ENCODE assay signal across 7 mouse cellular contexts in the genomic region with DNA sequence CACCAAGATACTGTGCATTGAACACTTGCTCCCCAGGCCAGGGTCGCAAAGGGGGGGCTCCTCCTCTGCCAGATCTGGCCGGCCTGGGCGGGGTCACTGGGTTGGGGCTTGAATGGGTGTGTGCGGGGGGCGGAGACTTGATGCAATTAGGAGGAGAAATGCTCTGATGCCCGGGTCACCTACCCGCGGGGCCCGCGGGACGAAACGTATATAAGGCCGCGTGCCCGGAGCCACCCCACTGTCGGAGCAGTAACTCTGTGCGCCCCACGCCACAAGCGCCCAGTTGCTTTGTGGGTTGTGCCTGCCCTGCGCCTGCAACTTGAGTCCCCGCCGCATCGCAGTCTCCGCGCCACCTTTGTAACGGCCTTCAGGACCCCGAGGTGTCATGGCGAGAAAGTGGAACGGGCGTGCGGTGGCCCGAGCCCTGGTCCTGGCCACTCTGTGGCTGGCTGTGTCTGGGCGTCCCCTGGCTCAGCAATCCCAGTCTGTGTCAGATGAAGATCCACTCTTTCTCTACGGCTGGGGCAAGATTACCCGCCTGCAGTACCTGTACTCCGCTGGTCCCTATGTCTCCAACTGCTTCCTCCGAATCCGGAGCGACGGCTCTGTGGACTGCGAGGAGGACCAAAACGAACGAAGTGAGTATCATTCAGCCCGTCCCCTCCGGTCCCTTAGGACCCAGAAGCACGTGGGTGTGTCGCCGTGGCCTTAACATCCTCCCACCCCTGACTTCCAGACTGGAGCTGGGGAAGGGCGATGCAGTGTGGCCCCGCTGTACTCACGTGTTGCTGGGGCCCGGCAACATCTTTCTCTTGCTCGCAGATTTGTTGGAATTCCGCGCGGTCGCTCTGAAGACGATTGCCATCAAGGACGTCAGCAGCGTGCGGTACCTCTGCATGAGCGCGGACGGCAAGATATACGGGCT. TPM values are rescaled to one million over a fixed set of nuclear protein-coding genes. Genes with fewer than 3 reads are reported as not detected.
DNase-seq lines count a peak whose midpoint lies in the region; ATAC-seq and TF ChIP-seq lines count a peak whose summit lies in the region.

Gene Fgf15, plus strand, starts transcription at position 238 of the 925 bp plus-strand sequence.

- H3K4me1 ChIP-seq in spleen, adult 2 months (ENCODE audit: control insufficient read depth, insufficient read depth, insufficient read length) = peaks cover 2% of the 10 kb centered on the region
- H3K4me1 ChIP-seq in hindbrain, postnatal 0 days (ENCODE audit: insufficient read depth, low read length) = peaks cover 9% of the 10 kb centered on the region
- peaks cover 79% of the 10 kb centered on the region for H3K4me1 ChIP-seq in midbrain, embryonic 10.5 days

- TF ChIP-seq POLR2A in spleen, adult 2 months (IDR thresholded peaks at IDR 0.05; ENCODE audit: low read depth, low read length) = no peak

- 3% methylated on average over 65 of the region's 65 CpGs for WGBS in spleen, adult 2 months
- 1% methylated on average over 65 of the region's 65 CpGs for WGBS in hindbrain, postnatal 0 days
- under 1% methylated on average over 65 of the region's 65 CpGs for WGBS in midbrain, embryonic 10.5 days

- H3K4me3 ChIP-seq in spleen, adult 2 months (ENCODE audit: extremely low read depth, insufficient read depth, insufficient read length) = peak within 1 kb of the TSS; percentile 43; the same call in 1 of the 2 replicates
- peak within 1 kb of the TSS; percentile 37 for H3K4me3 ChIP-seq in hindbrain, postnatal 0 days (ENCODE audit: low read length)
- peak within 1 kb of the TSS; percentile 72 for H3K4me3 ChIP-seq in midbrain, embryonic 10.5 days

- peak within 1 kb of the TSS; percentile 18 for H3K9ac ChIP-seq in hindbrain, postnatal 0 days (replicated peaks; ENCODE audit: low read length)

- DNase-seq in spleen, adult 2 months (ENCODE audit: low read depth in 1 of 2, low spot score in 2 of 2) = no peak
- DNase-seq in spleen, postnatal 10 days (ENCODE audit: low spot score in 2 of 2) = no peak
- DNase-seq in embryo, embryonic 9.5 days (ENCODE audit: extremely low spot score) = peak; percentile 56
- DNase-seq in hindbrain, postnatal 0 days (ENCODE audit: low spot score) = peak; percentile 37
- peak; percentile 74 for DNase-seq in midbrain, embryonic 10.5 days (ENCODE audit: low spot score)
- DNase-seq in urinary bladder, postnatal 10 days (ENCODE audit: low spot score) = no peak
- DNase-seq in thymus, adult 18-20 months = no peak

- H3K36me3 ChIP-seq in spleen, adult 2 months (ENCODE audit: control insufficient read depth, insufficient read depth, low read length) = no peaks in the 10 kb centered on the region
- no peaks in the 10 kb centered on the region for H3K36me3 ChIP-seq in hindbrain, postnatal 0 days (ENCODE audit: insufficient read depth, low read length)
- peaks cover 31% of the 10 kb centered on the region for H3K36me3 ChIP-seq in midbrain, embryonic 10.5 days

- no peak for TF ChIP-seq CTCF in spleen, adult 2 months (IDR thresholded peaks at IDR 0.05; ENCODE audit: extremely low read depth, insufficient read depth, insufficient read length, insufficient replicate concordance)
- TF ChIP-seq CTCF in hindbrain, postnatal 0 days (IDR thresholded peaks at IDR 0.05; ENCODE audit: low read depth) = no peak

- H3K27me3 ChIP-seq in spleen, adult 2 months (ENCODE audit: control insufficient read depth, insufficient read depth, low read length) = peaks cover 9% of the 10 kb centered on the region
- H3K27me3 ChIP-seq in hindbrain, postnatal 0 days (ENCODE audit: insufficient read depth, low read length) = peaks cover 23% of the 10 kb centered on the region
- H3K27me3 ChIP-seq in midbrain, embryonic 10.5 days (ENCODE audit: low read depth, poor library complexity, severe bottlenecking) = peaks cover 56% of the 10 kb centered on the region

- no peaks in the 10 kb centered on the region for H3K9me3 ChIP-seq in hindbrain, postnatal 0 days (ENCODE audit: low read length)
- H3K9me3 ChIP-seq in midbrain, embryonic 10.5 days (replicated peaks) = no peaks in the 10 kb centered on the region

- ATAC-seq in hindbrain, postnatal 0 days = peak; percentile 34; the same call in 1 of the 2 replicates

- no peak within 1 kb of the TSS for H3K27ac ChIP-seq in spleen, adult 2 months (ENCODE audit: insufficient read depth, low read length)
- H3K27ac ChIP-seq in hindbrain, postnatal 0 days = no peak within 1 kb of the TSS
- H3K27ac ChIP-seq in midbrain, embryonic 10.5 days (replicated peaks) = peak within 1 kb of the TSS; percentile 89

- peak within 1 kb of the TSS; percentile 70 for H3K4me2 ChIP-seq in hindbrain, postnatal 0 days (ENCODE audit: low read depth, low read length)

RNA-seq across cellular contexts. Expression of gene Fgf15, which starts in this region (rescaled TPM):
- polyA plus RNA-seq in spleen, adult 2 months (2012; rRNA removed) = not detected in 2 replicates
- 9.9 and 11.3 TPM in 2 replicates for total RNA-seq in hindbrain, postnatal 0 days (2014; rRNA removed)
- 9.1 and 9.4 TPM in 2 replicates for polyA plus RNA-seq in hindbrain, postnatal 0 days (2015; fragmentation: Nextera tagmentation; extraction: Ambion mirVana)
- polyA plus RNA-seq in midbrain, embryonic 10.5 days (2016; fragmentation: Nextera tagmentation; extraction: Ambion mirVana) = 96.3 and 110 TPM in 2 replicates

Comparison
In these comparisons a context has a peak if more than half of its experiments do, and no peak if none do; other contexts are left out.
1. RNA of gene Fgf15 (polyA plus RNA-seq): 96.3 to 110 TPM in midbrain, embryonic 10.5 days and 9.1 to 9.4 TPM in hindbrain, postnatal 0 days; not detected in spleen, adult 2 months; every median in the first group is over 10 times any median in the second.
2. DNase-seq: peak in embryo, embryonic 9.5 days (single experiment), hindbrain, postnatal 0 days (single experiment) and midbrain, embryonic 10.5 days (single experiment); none in spleen, adult 2 months (0 of 2), spleen, postnatal 10 days (0 of 2), urinary bladder, postnatal 10 days (single experiment) and thymus, adult 18-20 months (0 of 2).
3. Peak in every context shown above with its lines, with median percentiles within 50 percentile points of each other: H3K4me3 ChIP-seq.